Mouse (Mus musculus) stomach, postnatal 0 days (tissue): Measurements from ENCODE around the gene Mx1. TPM values are rescaled to one million over a fixed set of nuclear protein-coding genes. Genes with fewer than 3 reads are reported as not detected.

Experiments used
- ATAC-seq: fragments of 200-750 bp; cut with Nextera tagmentation; 2 replicates; pipeline ENCODE4 v1.8.0; 2017; ENCODE audit not compliant: low FRiP score, low TSS enrichment
- DNase-seq: peaks from one replicate; pipeline ENCODE4 v3.0.0-alpha.2; 2016; ENCODE audit warnings: low spot score
- H3K27ac ChIP-seq: fragments of 300-500 bp; sonication (generic); replicated peaks from 2 replicates; pipeline ENCODE4 v1.5.1; 2014; ENCODE audit warnings: mild to moderate bottlenecking, control low read depth
- H3K27me3 ChIP-seq: fragments of 300-500 bp; sonication (generic); 2 replicates; pipeline ENCODE4 v1.6.1; 2014; ENCODE audit warnings: low read length; ENCODE audit not compliant: control insufficient read depth, insufficient read depth
- H3K36me3 ChIP-seq: fragments of 300-500 bp; sonication (generic); 2 replicates; pipeline ENCODE4 v1.6.1; 2014; ENCODE audit warnings: low read length, mixed read lengths; ENCODE audit not compliant: control insufficient read depth, insufficient read depth
- H3K4me1 ChIP-seq: fragments of 300-500 bp; sonication (generic); replicated peaks from 2 replicates; pipeline ENCODE4 v1.6.1; 2014; ENCODE audit warnings: antibody characterized with exemption; ENCODE audit not compliant: control insufficient read depth, insufficient read depth
- H3K4me2 ChIP-seq: fragments of 300-500 bp; sonication (generic); replicated peaks from 2 replicates; pipeline ENCODE4 v1.6.1; 2014; ENCODE audit warnings: low read depth, mild to moderate bottlenecking, control low read depth, moderate library complexity
- H3K4me3 ChIP-seq: fragments of 300-500 bp; sonication (generic); 2 replicates; pipeline ENCODE4 v1.5.1; 2014; ENCODE audit warnings: low read depth, low read length, control low read depth
- H3K9ac ChIP-seq: fragments of 300-500 bp; sonication (generic); 2 replicates; pipeline ENCODE4 v1.6.1; 2014; ENCODE audit warnings: mild to moderate bottlenecking, low read length, control low read depth, mixed read lengths
- H3K9me3 ChIP-seq: fragments of 300-500 bp; sonication (generic); 2 replicates; pipeline ENCODE4 v1.6.1; 2016; ENCODE audit warnings: low read length; ENCODE audit not compliant: control insufficient read depth
- CTCF ChIP-seq: IDR thresholded peaks from 2 replicates; pipeline ENCODE4 v1.5.1; 2016; ENCODE audit warnings: antibody characterized with exemption, low read depth, mild to moderate bottlenecking, moderate library complexity
- EP300 ChIP-seq: optimal IDR thresholded peaks from 2 replicates; pipeline ENCODE3; 2016; ENCODE audit warnings: antibody characterized with exemption
- WGBS: fragments of 180-500 bp; shearing (Covaris S2); extraction: QIAGEN DNeasy Blood & Tissue Kit; methylation state at CpG from one replicate; pipeline ENCODE4 v1.1.7; 2014; 5-methylcytosine and 5-hydroxymethylcytosine counted together
- polyA plus RNA-seq: library from polyadenylated mRNA; unstranded; fragments of >200 nt; fragmentation: Nextera tagmentation; extraction: Ambion mirVana; gene quantifications from 2 replicates; pipeline ENCODE4 v1.2.1, GENCODE M21; 2015

The Mx1 gene
- polyA plus RNA-seq, 1 experiment from 2014 or later = 0.42 TPM

DNA sequence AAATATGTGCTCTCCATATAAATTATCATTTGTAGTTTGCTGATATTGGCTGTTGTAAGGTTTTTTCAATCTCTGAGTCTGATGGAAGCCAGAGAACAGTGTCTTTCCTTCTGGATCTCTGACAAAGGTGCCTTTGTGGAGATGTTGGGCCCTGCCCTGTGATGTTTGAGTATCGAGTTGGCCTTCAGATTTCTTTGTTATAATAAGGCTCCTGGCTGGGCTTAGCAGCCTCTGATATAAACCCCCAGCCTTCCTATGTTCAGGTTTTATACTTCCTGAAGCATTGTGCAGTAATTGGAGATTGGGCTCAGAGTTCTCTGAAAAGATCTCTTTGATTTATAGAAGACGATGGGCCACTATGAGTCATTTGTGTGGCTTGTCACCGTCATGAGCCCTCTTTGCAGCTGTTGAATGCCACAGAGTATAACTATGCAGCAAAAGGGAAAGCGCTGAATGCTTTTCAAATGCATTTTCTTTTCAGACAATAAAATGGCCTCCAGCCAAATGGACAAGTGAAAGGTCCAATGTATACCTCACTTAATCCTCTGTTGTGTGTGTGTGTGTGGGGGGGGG is 60.4 kb downstream of the Mx1 start:
- ATAC-seq (peak; percentile 79), DNase-seq (peak; percentile 57)
- TF ChIP-seq EP300 (no peak), CTCF (no peak)
- Histone ChIP-seq H3K9me3 (no peaks in the 10 kb centered on the region), H3K36me3 (no peaks in the 10 kb centered on the region), H3K9ac (no peak overlapping the region), H3K4me3 (no peak overlapping the region), H3K27me3 (no peaks in the 10 kb centered on the region), H3K4me2 (no peak overlapping the region), H3K27ac (peak overlapping the region; percentile 85), H3K4me1 (no peaks in the 10 kb centered on the region)
- WGBS = 40% methylated on average over 4 of the region's 4 CpGs

DNA sequence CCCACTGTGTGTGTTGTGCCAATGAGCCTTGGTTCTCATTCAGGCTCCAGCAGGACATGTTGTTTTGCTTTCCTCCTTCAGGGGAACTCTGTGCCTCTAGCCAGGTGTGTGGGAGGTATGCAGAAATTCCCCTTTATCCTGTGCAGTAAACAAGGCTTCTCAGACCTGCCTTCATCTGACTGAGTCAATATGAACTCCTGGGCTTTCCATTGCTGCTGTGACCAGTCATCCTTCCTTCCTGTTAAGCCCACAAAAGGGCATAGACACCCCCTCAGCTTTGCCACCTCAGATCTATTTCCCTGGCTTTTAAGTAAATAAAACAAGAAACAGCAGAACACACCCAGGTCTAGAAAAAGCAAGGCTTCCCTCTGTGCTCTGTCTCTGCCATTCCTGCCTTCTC is 61.0 kb downstream of the Mx1 start:
- DNase-seq = peak; percentile 60
- H3K4me2 ChIP-seq = no peak overlapping the region
- peak; percentile 88 for ATAC-seq
- H3K4me1 ChIP-seq = no peaks in the 10 kb centered on the region
- H3K27me3 ChIP-seq = no peaks in the 10 kb centered on the region
- H3K27ac ChIP-seq = peak overlapping the region; percentile 85
- H3K36me3 ChIP-seq = no peaks in the 10 kb centered on the region
- TF ChIP-seq CTCF (no peak), EP300 (no peak)
- H3K9ac ChIP-seq = no peak overlapping the region
- H3K9me3 ChIP-seq = no peaks in the 10 kb centered on the region
- H3K4me3 ChIP-seq = no peak overlapping the region

DNA sequence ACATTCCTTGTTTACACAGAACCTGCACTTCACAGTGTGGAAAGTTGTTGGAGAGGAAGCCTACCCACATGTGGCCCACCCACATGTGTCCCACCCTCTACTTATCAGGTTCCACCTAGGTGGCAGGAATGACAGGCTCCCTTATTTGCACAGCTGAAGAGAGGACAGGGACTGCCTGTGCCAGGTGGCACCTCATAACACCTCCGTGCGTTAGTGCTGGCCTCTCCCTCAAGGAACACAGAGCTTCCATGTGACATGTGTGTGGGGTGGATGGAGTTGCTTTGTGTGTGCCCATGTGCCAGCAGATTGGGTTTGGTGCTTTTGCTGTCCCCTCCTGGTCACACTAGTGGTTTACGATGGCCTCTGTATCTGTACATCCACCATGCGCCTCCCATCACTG is 62.7 kb downstream of the Mx1 start:
- no peak for ATAC-seq
- Histone ChIP-seq H3K4me2 (no peak overlapping the region), H3K27me3 (no peaks in the 10 kb centered on the region), H3K4me3 (no peak overlapping the region), H3K9me3 (no peaks in the 10 kb centered on the region), H3K4me1 (no peaks in the 10 kb centered on the region), H3K27ac (peak overlapping the region; percentile 63), H3K36me3 (no peaks in the 10 kb centered on the region), H3K9ac (no peak overlapping the region)
- no peak for TF ChIP-seq EP300
- peak; percentile 29; the same call in 1 of the 2 replicates for TF ChIP-seq CTCF
- DNase-seq = peak; percentile 54
- 62% methylated on average over 4 of the region's 4 CpGs for WGBS

DNA sequence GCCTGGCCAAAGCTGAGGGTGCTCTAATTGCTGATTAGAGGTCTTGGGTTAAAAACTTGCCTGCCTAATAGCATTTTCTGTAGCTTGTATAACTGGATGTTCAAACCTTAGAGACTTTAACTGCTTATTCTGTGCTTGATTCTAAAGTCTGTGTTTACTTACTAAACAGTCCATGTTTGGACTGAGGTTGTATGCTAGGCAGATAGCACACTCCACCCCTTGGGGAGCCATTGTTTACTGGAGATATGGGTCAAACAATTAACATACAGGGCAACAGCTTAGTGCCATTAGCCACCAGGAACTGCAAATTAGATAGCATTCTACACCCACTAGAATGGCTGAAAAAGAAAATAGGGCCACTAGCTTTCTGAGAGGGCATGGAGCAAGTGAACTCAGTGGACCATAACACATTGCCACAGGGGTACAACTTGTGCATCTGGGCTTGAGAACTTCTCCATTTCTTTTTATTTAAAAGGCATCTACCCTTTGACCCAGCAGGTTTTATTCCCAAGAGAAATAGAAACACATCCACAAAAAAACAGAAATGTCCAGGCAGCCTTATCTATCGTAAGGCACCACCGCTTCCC is 64.7 kb downstream of the Mx1 start:
- TF ChIP-seq EP300 = no peak
- TF ChIP-seq CTCF = no peak
- DNase-seq = peak; percentile 56
- 70% methylated on average over 2 of the region's 2 CpGs for WGBS
- H3K27me3 ChIP-seq = no peaks in the 10 kb centered on the region
- H3K4me1 ChIP-seq = no peaks in the 10 kb centered on the region
- no peak overlapping the region for H3K4me2 ChIP-seq
- H3K4me3 ChIP-seq = no peak overlapping the region
- no peak overlapping the region for H3K9ac ChIP-seq
- H3K9me3 ChIP-seq = no peaks in the 10 kb centered on the region
- ATAC-seq = peak; percentile 80
- H3K27ac ChIP-seq = peak overlapping the region; percentile 70
- no peaks in the 10 kb centered on the region for H3K36me3 ChIP-seq

Other genes starting within 250 kb of the Mx1 start
- gene Bace2, start 106.2 kb downstream of the Mx1 start, polyA plus RNA-seq = 205 and 216 TPM in 2 replicates
- 50.6 and 55.3 TPM in 2 replicates for gene Fam3b, start 51.9 kb upstream of the Mx1 start, polyA plus RNA-seq
- 59.1 and 62.1 TPM in 2 replicates for gene Tmprss2, start 148.3 kb upstream of the Mx1 start, polyA plus RNA-seq